Mouse (Mus musculus): ENCODE data around the gene Pik3c2g. TPM values are rescaled to one million over a fixed set of nuclear protein-coding genes. Genes with fewer than 3 reads are reported as not detected.

The Pik3c2g gene
- polyA plus RNA-seq, 1 experiment from 2014 or later = 0.10 TPM

GRCm38 (mm10) chr6:139964895-139965294 lies 377.9 kb downstream of the Pik3c2g start:
- Histone ChIP-seq H3K27me3 (replicated peaks; ENCODE audit: control insufficient read depth, insufficient read depth, low read length) (no peaks in the 10 kb centered on the region), H3K9ac (ENCODE audit: low read length) (no peak overlapping the region), H3K4me1 (ENCODE audit: control insufficient read depth, insufficient read depth, low read length) (0 out of 2 replicates have a peak, but pooled peaks cover 5% of the 10 kb centered on the region), H3K4me2 (ENCODE audit: low read length) (no peak overlapping the region), H3K4me3 (ENCODE audit: low read depth, low read length) (no peak overlapping the region), H3K36me3 (ENCODE audit: control insufficient read depth, insufficient read depth, low read length) (no peaks in the 10 kb centered on the region), H3K9me3 (replicated peaks; ENCODE audit: control insufficient read depth, low read length) (no peaks in the 10 kb centered on the region), H3K27ac (ENCODE audit: low read depth, low read length) (no peak overlapping the region)
- DNase-seq (ENCODE audit: low spot score) = no peak
- WGBS = 91% methylated on average over 3 of the region's 3 CpGs
- ATAC-seq = no peak

- peak; percentile 72 for DNase-seq (ENCODE audit: low spot score)
- H3K9ac ChIP-seq (ENCODE audit: low read length) = no peak overlapping the region
- no peaks in the 10 kb centered on the region for H3K9me3 ChIP-seq (replicated peaks; ENCODE audit: control insufficient read depth, low read length)
- H3K27me3 ChIP-seq (replicated peaks; ENCODE audit: control insufficient read depth, insufficient read depth, low read length) = no peaks in the 10 kb centered on the region
- H3K27ac ChIP-seq (ENCODE audit: low read depth, low read length) = no peak overlapping the region; the same call in 1 of the 2 replicates
- peak; percentile 71 for ATAC-seq
- 51% methylated on average over 6 of the region's 6 CpGs for WGBS
- H3K4me3 ChIP-seq (ENCODE audit: low read depth, low read length) = no peak overlapping the region
- H3K4me1 ChIP-seq (ENCODE audit: control insufficient read depth, insufficient read depth, low read length) = 0 out of 2 replicates have a peak, but pooled peaks cover 5% of the 10 kb centered on the region
- no peaks in the 10 kb centered on the region for H3K36me3 ChIP-seq (ENCODE audit: control insufficient read depth, insufficient read depth, low read length)
- no peak overlapping the region for H3K4me2 ChIP-seq (ENCODE audit: low read length)
Measured at GRCm38 (mm10) chr6:139966684-139967083, 379.7 kb downstream of the Pik3c2g start.

GRCm38 (mm10) chr6:139971608-139972298 lies 384.7 kb downstream of the Pik3c2g start:
- no peak overlapping the region for H3K27ac ChIP-seq (ENCODE audit: low read depth, low read length)
- H3K36me3 ChIP-seq (ENCODE audit: control insufficient read depth, insufficient read depth, low read length) = no peaks in the 10 kb centered on the region
- no peak for DNase-seq (ENCODE audit: low spot score)
- no peak for ATAC-seq
- no peaks in the 10 kb centered on the region for H3K9me3 ChIP-seq (replicated peaks; ENCODE audit: control insufficient read depth, low read length)
- H3K9ac ChIP-seq (ENCODE audit: low read length) = no peak overlapping the region
- 88% methylated on average over 4 of the region's 4 CpGs for WGBS
- H3K27me3 ChIP-seq (replicated peaks; ENCODE audit: control insufficient read depth, insufficient read depth, low read length) = no peaks in the 10 kb centered on the region
- H3K4me1 ChIP-seq (ENCODE audit: control insufficient read depth, insufficient read depth, low read length) = no peaks in the 10 kb centered on the region
- H3K4me2 ChIP-seq (ENCODE audit: low read length) = no peak overlapping the region
- no peak overlapping the region for H3K4me3 ChIP-seq (ENCODE audit: low read depth, low read length)

DNA sequence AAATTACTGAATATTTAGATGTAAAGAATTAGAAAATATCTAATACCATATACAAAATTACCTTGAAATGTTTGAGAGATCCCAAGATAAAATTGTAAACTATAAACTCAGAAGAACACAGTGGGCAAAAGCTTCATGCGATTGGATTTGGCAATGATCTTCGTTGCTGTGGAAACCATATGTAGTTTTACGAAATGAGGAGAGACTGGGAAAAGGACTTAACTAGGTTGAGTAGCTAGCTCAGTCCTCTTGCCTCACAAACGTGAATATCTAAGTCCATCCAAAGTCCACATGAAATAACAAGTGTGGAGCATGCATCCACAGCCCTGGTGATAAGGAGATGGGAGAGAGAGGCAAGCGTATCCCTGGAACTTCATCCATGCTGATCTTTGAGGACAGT lies 387.6 kb downstream of the Pik3c2g start:
- H3K36me3 ChIP-seq (ENCODE audit: control insufficient read depth, insufficient read depth, low read length) = no peaks in the 10 kb centered on the region
- no peak overlapping the region for H3K9ac ChIP-seq (ENCODE audit: low read length)
- no peak overlapping the region for H3K27ac ChIP-seq (ENCODE audit: low read depth, low read length)
- H3K4me1 ChIP-seq (ENCODE audit: control insufficient read depth, insufficient read depth, low read length) = no peaks in the 10 kb centered on the region
- no peaks in the 10 kb centered on the region for H3K9me3 ChIP-seq (replicated peaks; ENCODE audit: control insufficient read depth, low read length)
- ATAC-seq = no peak
- peak; percentile 24 for DNase-seq (ENCODE audit: low spot score)
- H3K4me2 ChIP-seq (ENCODE audit: low read length) = no peak overlapping the region
- H3K27me3 ChIP-seq (replicated peaks; ENCODE audit: control insufficient read depth, insufficient read depth, low read length) = no peaks in the 10 kb centered on the region
- 81% methylated on average over 5 of the region's 5 CpGs for WGBS
- H3K4me3 ChIP-seq (ENCODE audit: low read depth, low read length) = no peak overlapping the region

DNA sequence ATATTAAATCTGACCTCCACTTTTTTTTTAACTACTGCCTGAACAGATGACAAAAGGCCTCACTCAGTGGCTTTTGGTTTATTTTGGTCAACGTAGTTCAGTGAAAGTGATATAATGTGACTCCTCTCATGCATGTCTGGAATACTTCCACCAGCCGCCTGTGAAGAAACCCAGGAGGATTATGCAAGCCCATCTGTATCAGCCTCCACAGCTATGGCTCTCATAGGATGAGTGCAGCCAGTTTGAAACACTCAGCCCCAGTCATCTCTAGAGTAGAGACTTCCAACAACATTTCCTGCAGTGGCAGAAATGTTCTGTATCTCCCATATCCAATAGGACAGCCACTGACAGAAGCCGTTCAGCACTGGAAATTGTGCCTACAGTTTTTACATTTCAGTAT lies 391.1 kb downstream of the Pik3c2g start:
- H3K9ac ChIP-seq (ENCODE audit: low read length) = no peak overlapping the region
- H3K27me3 ChIP-seq (replicated peaks; ENCODE audit: control insufficient read depth, insufficient read depth, low read length) = no peaks in the 10 kb centered on the region
- H3K9me3 ChIP-seq (replicated peaks; ENCODE audit: control insufficient read depth, low read length) = no peaks in the 10 kb centered on the region
- H3K36me3 ChIP-seq (ENCODE audit: control insufficient read depth, insufficient read depth, low read length) = no peaks in the 10 kb centered on the region
- WGBS = 68% methylated on average over 3 of the region's 3 CpGs
- ATAC-seq (no peak), DNase-seq (ENCODE audit: low spot score) (no peak)
- H3K4me3 ChIP-seq (ENCODE audit: low read depth, low read length) = no peak overlapping the region
- H3K4me2 ChIP-seq (ENCODE audit: low read length) = no peak overlapping the region
- no peak overlapping the region for H3K27ac ChIP-seq (ENCODE audit: low read depth, low read length)
- no peaks in the 10 kb centered on the region for H3K4me1 ChIP-seq (ENCODE audit: control insufficient read depth, insufficient read depth, low read length)

- DNase-seq (ENCODE audit: low spot score) (no peak), ATAC-seq (no peak)
- H3K27ac ChIP-seq (ENCODE audit: low read depth, low read length) = no peak overlapping the region
- H3K9ac ChIP-seq (ENCODE audit: low read length) = no peak overlapping the region
- no peaks in the 10 kb centered on the region for H3K36me3 ChIP-seq (ENCODE audit: control insufficient read depth, insufficient read depth, low read length)
- H3K9me3 ChIP-seq (replicated peaks; ENCODE audit: control insufficient read depth, low read length) = no peaks in the 10 kb centered on the region
- no peaks in the 10 kb centered on the region for H3K4me1 ChIP-seq (ENCODE audit: control insufficient read depth, insufficient read depth, low read length)
- H3K4me3 ChIP-seq (ENCODE audit: low read depth, low read length) = no peak overlapping the region
- H3K4me2 ChIP-seq (ENCODE audit: low read length) = no peak overlapping the region
- H3K27me3 ChIP-seq (replicated peaks; ENCODE audit: control insufficient read depth, insufficient read depth, low read length) = no peaks in the 10 kb centered on the region
Measured at GRCm38 (mm10) chr6:139981061-139981460, 394.0 kb downstream of the Pik3c2g start.

DNA sequence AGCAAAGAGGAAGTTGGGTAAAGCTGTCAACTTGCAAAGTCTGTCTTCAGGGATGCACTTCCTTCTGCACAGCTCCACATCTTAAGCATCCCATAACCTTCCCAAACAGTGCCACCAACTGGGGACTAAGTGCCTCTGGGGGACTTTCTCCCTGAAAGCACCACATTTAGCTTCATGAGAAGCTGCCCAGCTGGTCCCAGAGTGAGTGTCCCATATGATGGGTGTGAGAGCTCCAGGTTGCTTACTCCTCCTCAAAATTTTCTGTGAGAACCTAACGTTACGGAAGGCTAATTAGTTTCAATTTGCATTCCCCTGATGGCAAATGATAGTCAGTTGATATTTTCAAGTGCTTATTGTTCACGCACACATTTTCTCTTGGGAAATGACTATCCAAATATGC lies 397.0 kb downstream of the Pik3c2g start:
- no peaks in the 10 kb centered on the region for H3K9me3 ChIP-seq (replicated peaks; ENCODE audit: control insufficient read depth, low read length)
- H3K4me1 ChIP-seq (ENCODE audit: control insufficient read depth, insufficient read depth, low read length) = no peaks in the 10 kb centered on the region
- H3K4me3 ChIP-seq (ENCODE audit: low read depth, low read length) = no peak overlapping the region
- DNase-seq (ENCODE audit: low spot score) (no peak), ATAC-seq (no peak)
- WGBS = 89% methylated on average over 3 of the region's 3 CpGs
- no peak overlapping the region for H3K27ac ChIP-seq (ENCODE audit: low read depth, low read length)
- H3K9ac ChIP-seq (ENCODE audit: low read length) = no peak overlapping the region
- no peaks in the 10 kb centered on the region for H3K36me3 ChIP-seq (ENCODE audit: control insufficient read depth, insufficient read depth, low read length)
- H3K27me3 ChIP-seq (replicated peaks; ENCODE audit: control insufficient read depth, insufficient read depth, low read length) = no peaks in the 10 kb centered on the region
- no peak overlapping the region for H3K4me2 ChIP-seq (ENCODE audit: low read length)

- Histone ChIP-seq H3K27me3 (replicated peaks; ENCODE audit: control insufficient read depth, insufficient read depth, low read length) (no peaks in the 10 kb centered on the region), H3K4me2 (ENCODE audit: low read length) (no peak overlapping the region), H3K36me3 (ENCODE audit: control insufficient read depth, insufficient read depth, low read length) (no peaks in the 10 kb centered on the region), H3K4me1 (ENCODE audit: control insufficient read depth, insufficient read depth, low read length) (no peaks in the 10 kb centered on the region), H3K9me3 (replicated peaks; ENCODE audit: control insufficient read depth, low read length) (no peaks in the 10 kb centered on the region), H3K27ac (ENCODE audit: low read depth, low read length) (no peak overlapping the region), H3K4me3 (ENCODE audit: low read depth, low read length) (no peak overlapping the region), H3K9ac (ENCODE audit: low read length) (no peak overlapping the region)
- DNase-seq (ENCODE audit: low spot score) (no peak), ATAC-seq (no peak)
- WGBS = 90% methylated on average over 2 of the region's 2 CpGs
Measured at GRCm38 (mm10) chr6:139986564-139986963, 399.5 kb downstream of the Pik3c2g start.

DNA sequence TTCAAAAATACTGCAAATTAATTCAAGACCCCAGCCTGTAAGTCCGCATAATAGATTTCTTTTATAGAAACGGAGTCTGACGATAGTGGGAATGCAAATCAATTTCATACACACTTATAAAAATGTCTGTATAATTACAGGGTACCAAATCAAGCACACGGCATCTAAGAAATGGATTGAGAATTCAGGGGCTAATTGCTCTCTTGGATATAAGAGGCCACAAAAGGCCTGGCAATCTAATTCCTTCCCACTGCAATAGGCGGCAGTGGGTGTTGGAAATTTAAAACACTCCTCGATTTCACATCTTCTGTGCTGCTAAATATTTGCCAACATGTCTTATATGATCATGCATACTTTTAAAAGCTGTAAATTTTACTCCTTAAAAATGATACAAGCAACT lies 402.1 kb downstream of the Pik3c2g start:
- no peak overlapping the region for H3K27ac ChIP-seq (ENCODE audit: low read depth, low read length)
- no peak overlapping the region for H3K4me3 ChIP-seq (ENCODE audit: low read depth, low read length)
- H3K9me3 ChIP-seq (replicated peaks; ENCODE audit: control insufficient read depth, low read length) = no peaks in the 10 kb centered on the region
- peak; percentile 30 for DNase-seq (ENCODE audit: low spot score)
- H3K36me3 ChIP-seq (ENCODE audit: control insufficient read depth, insufficient read depth, low read length) = no peaks in the 10 kb centered on the region
- peak; percentile 52 for ATAC-seq
- H3K9ac ChIP-seq (ENCODE audit: low read length) = no peak overlapping the region
- H3K27me3 ChIP-seq (replicated peaks; ENCODE audit: control insufficient read depth, insufficient read depth, low read length) = no peaks in the 10 kb centered on the region
- 63% methylated on average over 6 of the region's 6 CpGs for WGBS
- no peak overlapping the region for H3K4me2 ChIP-seq (ENCODE audit: low read length)
- H3K4me1 ChIP-seq (ENCODE audit: control insufficient read depth, insufficient read depth, low read length) = no peaks in the 10 kb centered on the region
